Mouse (Mus musculus) bone marrow, adult 2 months (tissue): Measurements from ENCODE around the gene F2rl1. TPM values are rescaled to one million over a fixed set of nuclear protein-coding genes. Genes with fewer than 3 reads are reported as not detected.

Experiments used
- H3K27ac ChIP-seq: fragments of 200-500 bp; 2 replicates; pipeline ENCODE4 v1.5.1; 2012; ENCODE audit warnings: low read depth, mild to moderate bottlenecking, control low read depth, inconsistent platforms, low read length; ENCODE audit not compliant: control insufficient read depth, poor library complexity, insufficient read depth
- H3K4me1 ChIP-seq: fragments of 200-500 bp; 2 replicates; pipeline ENCODE4 v1.6.1; 2011; ENCODE audit warnings: low read length; ENCODE audit not compliant: control insufficient read depth, insufficient read depth
- H3K4me3 ChIP-seq: fragments of 200-500 bp; replicated peaks from 2 replicates; pipeline ENCODE3; 2011; ENCODE audit warnings: mild to moderate bottlenecking, low read depth, low read length, control low read depth; ENCODE audit not compliant: control insufficient read depth
- CTCF ChIP-seq: fragments of 200-500 bp; IDR thresholded peaks from 2 replicates; pipeline ENCODE4 v1.5.1; 2011; ENCODE audit warnings: low read length, control low read depth; ENCODE audit not compliant: control insufficient read depth, insufficient read depth
- POLR2A ChIP-seq: fragments of 200-500 bp; IDR thresholded peaks from 2 replicates; pipeline ENCODE4 v1.6.1; 2011; ENCODE audit warnings: low read depth, mild to moderate bottlenecking, control low read depth, low read length, borderline replicate concordance; ENCODE audit not compliant: control insufficient read depth
- WGBS: fragments of 180-500 bp; shearing (Covaris S2); methylation state at CpG from one replicate; pipeline ENCODE4 v1.1.7; 2018; 5-methylcytosine and 5-hydroxymethylcytosine counted together
- polyA plus RNA-seq: library from polyadenylated mRNA; stranded (reverse); fragments of >200 nt; gene quantifications from 2 replicates; pipeline ENCODE4 v1.2.4, GENCODE M21; 2011; ENCODE audit warnings: low replicate concordance; ENCODE audit not compliant: missing spikeins, insufficient read depth, insufficient read length

The F2rl1 gene
- polyA plus RNA-seq, 1 experiment: 1.8 TPM

DNA sequence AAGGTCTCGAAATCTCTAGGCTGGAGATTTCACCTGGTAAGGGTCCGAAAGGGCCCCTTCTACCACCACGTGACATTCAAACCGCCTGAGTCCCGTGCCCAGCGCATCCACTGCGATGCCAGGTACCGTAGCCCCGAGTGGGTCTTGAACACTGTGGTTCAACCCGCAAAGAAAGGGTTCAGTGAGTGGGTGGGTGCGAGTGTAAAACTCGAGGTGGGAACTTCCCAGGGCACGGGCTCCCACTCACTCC lies 678 bp downstream of the F2rl1 start:
- 2% methylated on average over 13 of the region's 13 CpGs for WGBS
- no peak for TF ChIP-seq POLR2A
- no peak for TF ChIP-seq CTCF
- Histone ChIP-seq H3K27ac (peak overlapping the region; percentile 34; the same call in 1 of the 2 replicates), H3K4me1 (no peaks in the 10 kb centered on the region; the same call in none of the 2 replicates), H3K4me3 (peak overlapping the region; percentile 47)

DNA sequence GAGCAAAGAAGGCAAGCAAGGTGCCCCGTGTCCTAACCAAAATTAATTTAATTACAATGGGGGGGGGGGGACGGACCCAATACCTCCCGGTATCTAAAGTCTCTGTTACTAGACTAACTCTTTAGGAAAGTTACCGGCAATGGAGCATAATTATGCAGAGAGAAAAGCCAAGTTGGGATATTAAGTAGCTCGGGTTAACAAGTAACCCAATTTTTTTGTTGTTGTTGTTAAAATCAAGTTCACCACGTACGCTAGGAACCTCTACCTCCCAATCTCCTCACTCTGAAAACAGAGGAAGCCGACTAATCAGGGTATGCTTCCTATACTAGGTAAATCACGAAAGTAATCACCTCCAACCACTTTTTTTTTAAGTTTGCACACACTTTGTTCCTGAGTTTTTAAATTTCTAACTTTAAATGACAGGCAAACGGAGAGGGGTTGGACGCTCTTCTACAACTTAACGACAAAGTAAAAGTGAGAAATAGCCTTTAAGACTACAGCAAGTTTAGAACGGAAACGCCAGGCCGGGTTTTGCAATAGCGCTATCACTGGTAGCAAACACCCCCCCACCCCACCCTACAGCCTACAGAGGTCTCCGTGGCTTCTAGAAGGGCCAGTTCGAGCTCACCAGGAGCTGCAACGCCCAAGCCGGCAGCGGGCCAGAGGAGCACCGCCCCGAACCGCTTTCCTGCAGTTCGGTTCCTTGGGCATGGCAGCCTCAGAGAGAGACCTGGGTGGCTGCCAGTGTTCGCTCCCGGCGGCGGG lies 1.2 kb downstream of the F2rl1 start:
- Histone ChIP-seq H3K27ac (peak overlapping the region; percentile 34; the same call in 1 of the 2 replicates), H3K4me1 (no peaks in the 10 kb centered on the region; the same call in none of the 2 replicates), H3K4me3 (peak overlapping the region; percentile 47)
- 9% methylated on average over 29 of the region's 29 CpGs for WGBS
- TF ChIP-seq POLR2A (no peak), CTCF (no peak)

DNA sequence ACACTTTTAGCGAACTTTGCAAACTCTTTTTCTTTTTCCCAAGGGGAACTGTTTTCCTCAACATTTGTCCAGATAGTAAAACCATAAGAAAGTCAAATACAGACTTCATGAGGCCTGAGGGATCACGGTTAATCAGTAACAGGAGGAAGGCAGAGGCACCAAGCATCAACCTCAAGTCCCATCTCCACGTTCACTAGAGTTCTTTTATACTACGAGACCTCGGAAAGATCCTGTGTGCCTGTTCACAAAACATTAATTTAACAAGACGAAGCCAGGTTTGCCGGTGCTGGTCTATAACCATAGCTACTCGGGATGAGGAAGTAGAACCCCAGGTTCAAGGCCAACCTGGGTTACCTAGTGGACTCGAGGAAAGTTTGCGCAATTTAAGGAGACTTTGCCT lies 2.9 kb downstream of the F2rl1 start:
- 80% methylated on average over 10 of the region's 10 CpGs for WGBS
- H3K27ac ChIP-seq: no peak overlapping the region
- no peak overlapping the region for H3K4me3 ChIP-seq
- H3K4me1 ChIP-seq: no peaks in the 10 kb centered on the region; the same call in none of the 2 replicates
- TF ChIP-seq POLR2A (no peak), CTCF (no peak)

DNA sequence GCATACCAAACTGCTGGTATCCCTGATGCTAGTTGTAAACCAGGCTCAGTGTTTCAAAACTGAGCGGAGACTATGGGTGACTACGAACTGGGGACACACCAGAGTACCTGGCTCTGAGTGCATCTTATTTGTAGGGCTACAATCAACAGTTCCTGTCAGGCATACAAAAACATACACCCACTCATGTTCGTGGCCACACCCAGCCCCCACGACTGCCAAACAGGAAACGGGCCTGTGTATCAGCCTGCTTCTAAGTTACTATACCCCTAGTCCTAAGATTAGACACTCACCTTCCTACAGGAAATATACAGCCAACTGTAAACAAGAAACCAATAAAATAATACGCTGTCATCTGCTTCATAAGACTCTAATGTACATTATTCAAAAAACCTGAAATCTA lies 4.0 kb downstream of the F2rl1 start:
- H3K4me1 ChIP-seq: no peaks in the 10 kb centered on the region; the same call in none of the 2 replicates
- WGBS: 54% methylated on average over 6 of the region's 6 CpGs
- TF ChIP-seq POLR2A (no peak), CTCF (no peak)
- H3K27ac ChIP-seq: no peak overlapping the region
- H3K4me3 ChIP-seq: no peak overlapping the region

DNA sequence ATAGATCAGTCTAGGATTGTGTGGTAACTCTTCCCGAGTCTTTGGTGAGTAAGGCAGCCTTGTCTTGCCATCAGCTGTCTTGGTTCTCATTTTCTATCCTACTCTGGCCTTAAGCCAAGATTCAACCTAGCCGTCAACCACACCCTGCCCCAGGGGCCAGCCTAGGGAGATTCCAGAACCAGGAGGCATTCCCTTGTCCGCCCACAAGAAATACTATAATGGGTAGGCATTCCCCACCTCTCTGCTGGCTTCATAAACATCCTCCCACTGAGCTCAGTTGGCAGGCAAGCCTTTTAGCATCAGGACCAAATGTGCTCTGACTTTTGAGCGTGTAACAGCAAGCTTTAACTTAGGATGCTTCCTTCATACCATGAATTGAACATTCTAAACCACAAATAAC lies 10.3 kb downstream of the F2rl1 start:
- Histone ChIP-seq H3K4me1 (no peaks in the 10 kb centered on the region), H3K4me3 (no peak overlapping the region), H3K27ac (no peak overlapping the region)
- 50% methylated on average over 4 of the region's 4 CpGs for WGBS
- no peak for TF ChIP-seq POLR2A
- TF ChIP-seq CTCF: no peak

DNA sequence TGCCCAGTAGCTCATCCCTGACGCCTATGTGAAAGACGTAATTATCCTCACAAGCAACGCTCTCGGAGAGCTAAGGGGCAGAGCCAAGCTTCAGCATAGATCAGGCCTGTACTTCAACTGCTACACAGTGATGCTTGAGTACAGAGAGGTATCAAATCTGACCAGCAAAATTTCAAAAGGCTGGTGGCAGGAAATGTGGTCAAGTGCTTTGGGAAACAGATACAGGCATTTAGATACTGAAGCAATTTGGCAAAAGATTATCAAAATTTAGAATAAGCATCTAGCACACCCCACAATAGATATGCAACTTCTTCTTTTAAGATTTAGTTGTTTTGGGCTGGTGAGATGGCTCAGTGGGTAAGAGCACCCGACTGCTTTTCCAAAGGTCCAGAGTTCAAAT lies 15.0 kb downstream of the F2rl1 start:
- TF ChIP-seq POLR2A (no peak), CTCF (no peak)
- Histone ChIP-seq H3K4me3 (no peak overlapping the region), H3K27ac (no peak overlapping the region), H3K4me1 (no peaks in the 10 kb centered on the region)
- WGBS: 77% methylated on average over 5 of the region's 5 CpGs

DNA sequence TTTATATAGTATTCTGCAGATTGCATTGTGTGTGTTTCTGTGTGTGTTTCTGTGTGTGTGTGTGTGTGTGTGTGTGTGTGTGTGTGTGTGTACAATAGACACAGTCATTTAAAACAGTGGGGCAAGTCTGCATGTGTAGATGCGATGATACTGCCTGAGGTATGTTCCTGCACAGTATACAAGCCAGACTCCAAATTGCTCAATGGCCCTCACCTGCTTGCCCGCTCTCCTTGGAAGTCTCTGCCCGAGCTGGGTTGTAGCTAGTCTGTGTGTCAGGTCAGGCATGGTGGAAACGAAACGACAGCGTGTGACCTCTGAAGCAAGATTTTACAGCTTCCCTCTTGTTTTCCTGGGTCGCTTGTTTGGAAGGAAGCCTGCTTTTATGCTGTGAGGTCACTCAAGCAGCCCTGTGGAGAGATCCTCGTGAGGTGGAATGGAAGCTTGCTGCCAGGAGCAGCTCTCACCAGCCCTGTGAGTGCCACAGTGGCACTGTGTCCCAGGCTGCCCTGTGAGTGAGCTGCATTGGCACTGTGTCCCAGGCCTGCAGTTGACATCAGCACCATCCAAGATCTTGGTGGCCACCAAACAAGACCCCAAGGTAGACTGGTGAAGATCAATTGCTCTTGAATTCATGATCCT lies 21.6 kb downstream of the F2rl1 start:
- WGBS: 65% methylated on average over 8 of the region's 8 CpGs
- no peak for TF ChIP-seq POLR2A
- TF ChIP-seq CTCF: no peak
- Histone ChIP-seq H3K27ac (no peak overlapping the region), H3K4me1 (no peaks in the 10 kb centered on the region), H3K4me3 (no peak overlapping the region)

DNA sequence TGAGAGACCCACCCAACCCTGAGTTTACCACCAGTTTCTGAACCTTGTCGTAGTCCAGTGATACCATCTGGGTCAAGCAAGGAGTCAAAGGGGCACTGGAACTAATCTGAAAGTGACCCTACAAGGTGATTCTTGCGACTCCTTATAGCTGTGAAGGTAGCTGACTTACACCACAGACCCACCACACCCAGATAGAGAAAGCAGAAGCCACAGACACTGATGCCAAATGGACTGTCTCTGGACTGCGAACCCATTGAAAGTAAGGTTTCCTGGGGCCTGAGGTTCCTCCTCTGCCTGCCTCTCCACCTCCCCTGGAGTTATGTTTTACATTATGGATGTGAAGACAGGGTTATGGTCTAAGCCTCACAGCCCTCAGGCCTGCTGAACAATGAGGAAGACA lies 28.4 kb downstream of the F2rl1 start:
- Histone ChIP-seq H3K27ac (no peak overlapping the region), H3K4me3 (no peak overlapping the region), H3K4me1 (peaks cover 4% of the 10 kb centered on the region)
- WGBS: 71% methylated on average over 3 of the region's 3 CpGs
- no peak for TF ChIP-seq POLR2A
- TF ChIP-seq CTCF: no peak
